In the genomic region with DNA sequence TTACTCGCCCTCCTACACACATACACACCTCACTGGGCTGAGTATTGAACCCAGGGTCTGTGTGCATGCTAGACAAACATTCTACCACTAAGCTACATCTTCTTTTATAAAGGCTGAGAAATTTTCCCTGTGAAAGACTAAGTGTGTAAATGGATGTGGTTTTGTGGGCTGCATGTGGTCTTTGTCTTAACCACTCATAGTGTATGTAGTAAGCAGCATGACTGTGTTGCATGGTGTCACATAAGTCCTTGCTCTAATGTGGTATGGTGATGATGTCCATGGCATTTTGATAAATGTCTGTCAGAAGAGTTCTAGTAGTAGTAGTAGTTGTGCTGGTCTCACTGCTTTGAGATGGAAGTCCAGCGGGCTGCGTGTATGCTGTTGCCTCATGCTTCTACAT, we compare ENCODE assay signal across 32 mouse cellular contexts. TPM values are rescaled to one million over a fixed set of nuclear protein-coding genes. Genes with fewer than 3 reads are reported as not detected.
"Had no signal": no experiment of that assay in that cellular context is flagged by ENCODE, and none has a peak within 500 bp of the region (broad histone marks: within the 10 kb centered on the region; RNA-seq: fewer than 3 reads in every experiment).

No protein-coding gene starts in this region.

- H3K4me1 ChIP-seq: heart, embryonic 13.5 days; heart, embryonic 15.5 days; hindbrain, embryonic 12.5 days; intestine, embryonic 15.5 days; kidney, embryonic 15.5 days; limb, embryonic 13.5 days; limb, embryonic 15.5 days had no signal

- DNase-seq: gastrocnemius, adult 2 months; gastrocnemius, postnatal 14 days; gastrocnemius, postnatal 36 days; heart, adult 2 months; heart, postnatal 4 days; kidney, adult 18-20 months; kidney, adult 9 months; kidney, postnatal 14 days; kidney, postnatal 36 days; layer of hippocampus, adult 9-11 months; layer of hippocampus, postnatal 36 days; left cerebral cortex, postnatal 4 days had no signal

- H3K27me3 ChIP-seq: heart, embryonic 13.5 days; heart, embryonic 15.5 days; hindbrain, embryonic 12.5 days; intestine, embryonic 15.5 days; kidney, embryonic 15.5 days; limb, embryonic 13.5 days; limb, embryonic 15.5 days had no signal

- H3K27ac ChIP-seq: gastrocnemius, adult 2 months; heart, adult 2 months; heart, embryonic 13.5 days; heart, embryonic 15.5 days; hindbrain, embryonic 10.5 days; hindbrain, embryonic 12.5 days; hindbrain, embryonic 14.5 days; intestine, embryonic 15.5 days; kidney, embryonic 15.5 days; kidney, postnatal 0 days; limb, embryonic 13.5 days; limb, embryonic 15.5 days had no signal

- ATAC-seq: hindbrain, embryonic 16.5 days; inflammation-experienced regulatory T-cells, adult 6 months; intestine, embryonic 15.5 days; intestine, postnatal 0 days had no signal

- H3K4me3 ChIP-seq: gastrocnemius, adult 2 months; heart, adult 2 months; heart, embryonic 13.5 days; heart, embryonic 15.5 days; hindbrain, embryonic 10.5 days; hindbrain, embryonic 12.5 days; intestine, embryonic 15.5 days; kidney, embryonic 15.5 days; limb, embryonic 13.5 days; limb, embryonic 15.5 days had no signal

RNA-seq across cellular contexts. Expression of gene Oca2, which starts 36.7 kb away (rescaled TPM):
- total RNA-seq: gastrocnemius, adult 2 months; gastrocnemius, postnatal 14 days; gastrocnemius, postnatal 36 days; heart, adult 2 months; heart, postnatal 25 days; heart, postnatal 4 days; liver, adult 2 months had no signal
- polyA plus RNA-seq: gonadal fat pad, adult 2 months; heart, adult 2 months; heart, embryonic 11.5 days; heart, embryonic 13.5 days; heart, embryonic 15.5 days; heart, postnatal 0 days; inflammation-experienced regulatory T-cells, adult 6 months; intestine, embryonic 15.5 days; large intestine, adult 2 months; limb, embryonic 11.5 days; liver, adult 2 months had no signal
